Mouse (Mus musculus) megakaryocyte, embryonic 14.5 days (primary cell): ENCODE data around the gene Lgals3.

ENCODE experiments used
- FLI1 ChIP-seq: IDR thresholded peaks from 2 replicates; pipeline ENCODE4 v1.6.1; 2012; ENCODE audit warnings: low read length, inconsistent platforms, mixed read lengths
- GATA1 ChIP-seq: IDR thresholded peaks from 3 replicates; pipeline ENCODE4 v1.6.1; 2012; ENCODE audit warnings: mixed read lengths, low read length, inconsistent platforms, borderline replicate concordance

DNA sequence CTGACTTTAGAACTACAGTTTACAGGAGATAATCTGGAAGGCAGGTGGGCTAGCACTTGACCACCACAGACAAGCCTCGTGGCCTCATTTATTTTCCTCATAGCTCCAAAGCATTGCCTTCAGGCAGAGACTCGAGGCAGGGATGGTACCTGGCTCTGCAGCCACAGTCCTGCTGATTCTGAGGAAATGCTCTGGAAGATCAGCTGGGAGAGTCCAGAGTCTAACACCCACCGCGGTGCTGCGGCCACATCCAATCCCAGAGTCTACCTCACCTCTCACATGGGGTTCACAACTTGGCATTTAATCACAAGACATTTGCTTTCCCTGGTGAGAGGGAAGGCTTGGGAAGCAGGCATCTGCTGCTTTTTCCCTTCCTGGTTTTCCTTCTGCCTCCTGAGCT, 12.6 kb upstream of the Lgals3 start:
- TF ChIP-seq GATA1 (no peak), FLI1 (no peak)
